Mouse (Mus musculus): ENCODE results near the gene Tenm2.

The Tenm2 gene

GRCm38 (mm10) chr11:36351341-36351740 lies 884.4 kb downstream of the Tenm2 start:
- DNase-seq (ENCODE audit: low read depth) = no peak

- DNase-seq (ENCODE audit: low read depth) = no peak
Observed at GRCm38 (mm10) chr11:36350264-36350663, 885.5 kb downstream of the Tenm2 start.

GRCm38 (mm10) chr11:36349856-36350255 lies 885.9 kb downstream of the Tenm2 start:
- DNase-seq (ENCODE audit: low read depth) = no peak

GRCm38 (mm10) chr11:36341799-36342198 lies 894.0 kb downstream of the Tenm2 start:
- DNase-seq (ENCODE audit: low read depth) = no peak

GRCm38 (mm10) chr11:36338424-36338823 lies 897.3 kb downstream of the Tenm2 start:
- DNase-seq (ENCODE audit: low read depth) = no peak

- DNase-seq (ENCODE audit: low read depth) = no peak
Observed at GRCm38 (mm10) chr11:36337063-36337462, 898.7 kb downstream of the Tenm2 start.

- DNase-seq (ENCODE audit: low read depth) = no peak
Observed at GRCm38 (mm10) chr11:36335147-36335546, 900.6 kb downstream of the Tenm2 start.

GRCm38 (mm10) chr11:36334100-36334735 lies 901.5 kb downstream of the Tenm2 start:
- DNase-seq (ENCODE audit: low read depth) = no peak

- DNase-seq (ENCODE audit: low read depth) = no peak
Observed at GRCm38 (mm10) chr11:36332222-36332621, 903.5 kb downstream of the Tenm2 start.

- DNase-seq (ENCODE audit: low read depth) = no peak
Observed at GRCm38 (mm10) chr11:36331408-36332178, 904.2 kb downstream of the Tenm2 start.

- DNase-seq (ENCODE audit: low read depth) = no peak
Observed at GRCm38 (mm10) chr11:36327243-36327642, 908.5 kb downstream of the Tenm2 start.

- no peak for DNase-seq (ENCODE audit: low read depth)
Observed at GRCm38 (mm10) chr11:36309317-36309716, 926.4 kb downstream of the Tenm2 start.

- DNase-seq (ENCODE audit: low read depth) = no peak
Observed at GRCm38 (mm10) chr11:36307276-36307675, 928.5 kb downstream of the Tenm2 start.

GRCm38 (mm10) chr11:36305348-36305950 lies 930.3 kb downstream of the Tenm2 start:
- DNase-seq (ENCODE audit: low read depth) = no peak

GRCm38 (mm10) chr11:36302913-36303371 lies 932.8 kb downstream of the Tenm2 start:
- DNase-seq (ENCODE audit: low read depth) = no peak

- DNase-seq (ENCODE audit: low read depth) = no peak
Observed at GRCm38 (mm10) chr11:36302096-36302495, 933.7 kb downstream of the Tenm2 start.

- DNase-seq (ENCODE audit: low read depth) = no peak
Observed at GRCm38 (mm10) chr11:36296568-36296967, 939.2 kb downstream of the Tenm2 start.

- DNase-seq (ENCODE audit: low read depth) = no peak
Observed at GRCm38 (mm10) chr11:36292206-36292605, 943.6 kb downstream of the Tenm2 start.

GRCm38 (mm10) chr11:36286246-36286645 lies 949.5 kb downstream of the Tenm2 start:
- no peak for DNase-seq (ENCODE audit: low read depth)

GRCm38 (mm10) chr11:36280533-36280932 lies 955.2 kb downstream of the Tenm2 start:
- no peak for DNase-seq (ENCODE audit: low read depth)

GRCm38 (mm10) chr11:36277903-36278215 lies 957.9 kb downstream of the Tenm2 start:
- DNase-seq (ENCODE audit: low read depth) = no peak

GRCm38 (mm10) chr11:36277192-36277902 lies 958.4 kb downstream of the Tenm2 start:
- DNase-seq (ENCODE audit: low read depth) = no peak

- DNase-seq (ENCODE audit: low read depth) = no peak
Observed at GRCm38 (mm10) chr11:36276015-36276414, 959.7 kb downstream of the Tenm2 start.

Data from induced T-regulatory cell, adult 2 months (primary cell).